Mouse (Mus musculus): ENCODE measurements around the gene Rpl26. TPM values are rescaled to one million over a fixed set of nuclear protein-coding genes. Genes with fewer than 3 reads are reported as not detected.

Gene Rpl26
- polyA plus RNA-seq, 1 experiment from 2014 or later: 606 TPM

DNA sequence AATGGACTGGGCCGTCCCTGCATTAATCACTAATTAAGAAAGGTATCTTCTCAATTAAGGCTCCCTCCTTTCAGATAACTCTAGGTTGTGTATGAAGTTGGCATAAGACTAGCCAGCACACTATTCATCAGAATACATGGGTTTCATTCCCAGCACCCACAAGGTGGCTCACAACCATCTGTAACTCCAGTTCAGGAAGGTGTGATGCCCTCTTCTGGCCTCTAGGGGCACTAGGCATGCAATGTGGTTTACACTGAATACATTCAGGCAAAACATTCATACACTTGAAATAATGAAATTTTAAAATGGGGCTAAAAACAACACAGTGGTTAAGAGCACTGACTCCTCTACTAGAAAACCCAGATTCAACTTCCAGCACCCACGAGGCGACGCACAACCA, 4.3 kb upstream of the Rpl26 start:
- Histone ChIP-seq H3K9me3 (ENCODE audit: control insufficient read depth, low read length) (no peaks in the 10 kb centered on the region), H3K4me2 (ENCODE audit: low read depth, low read length) (no peak overlapping the region), H3K27ac (ENCODE audit: low read depth, low read length) (no peak overlapping the region), H3K4me1 (ENCODE audit: control insufficient read depth, insufficient read depth, low read length) (no peaks in the 10 kb centered on the region), H3K9ac (replicated peaks; ENCODE audit: low read depth, low read length) (no peak overlapping the region), H3K4me3 (ENCODE audit: low read depth, low read length) (no peak overlapping the region), H3K36me3 (ENCODE audit: control insufficient read depth, insufficient read depth, low read length) (no peaks in the 10 kb centered on the region), H3K27me3 (ENCODE audit: control insufficient read depth, insufficient read depth, low read length) (no peaks in the 10 kb centered on the region)
- ATAC-seq (ENCODE audit: low read depth): no peak
- 59% methylated on average over 4 of the region's 4 CpGs for WGBS

DNA sequence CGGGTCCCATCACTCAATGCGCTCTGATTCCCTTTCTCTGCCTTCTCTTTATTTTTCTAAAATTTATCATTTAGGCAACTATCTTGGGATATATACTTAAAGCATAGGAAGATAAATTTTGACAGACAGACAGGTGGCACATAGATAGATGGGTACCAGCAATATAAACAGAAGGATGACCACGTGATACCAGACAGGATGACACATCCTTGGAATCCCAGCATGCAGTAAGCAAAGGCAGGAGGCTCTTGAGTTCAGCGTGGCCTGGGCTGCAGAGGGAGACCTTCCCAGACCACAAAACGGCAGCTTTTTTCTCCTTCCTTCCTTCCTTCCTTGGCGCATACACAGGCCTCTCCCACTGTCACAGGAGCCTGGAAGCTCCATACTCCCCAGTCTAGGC, 3.5 kb upstream of the Rpl26 start:
- no peak for ATAC-seq (ENCODE audit: low read depth)
- 81% methylated on average over 6 of the region's 6 CpGs for WGBS
- Histone ChIP-seq H3K36me3 (ENCODE audit: control insufficient read depth, insufficient read depth, low read length) (peaks cover 2% of the 10 kb centered on the region; the same call in 1 of the 2 replicates), H3K9ac (replicated peaks; ENCODE audit: low read depth, low read length) (no peak overlapping the region), H3K27me3 (ENCODE audit: control insufficient read depth, insufficient read depth, low read length) (no peaks in the 10 kb centered on the region), H3K27ac (ENCODE audit: low read depth, low read length) (no peak overlapping the region), H3K4me3 (ENCODE audit: low read depth, low read length) (no peak overlapping the region), H3K9me3 (ENCODE audit: control insufficient read depth, low read length) (no peaks in the 10 kb centered on the region), H3K4me2 (ENCODE audit: low read depth, low read length) (no peak overlapping the region), H3K4me1 (ENCODE audit: control insufficient read depth, insufficient read depth, low read length) (peaks cover 6% of the 10 kb centered on the region)

DNA sequence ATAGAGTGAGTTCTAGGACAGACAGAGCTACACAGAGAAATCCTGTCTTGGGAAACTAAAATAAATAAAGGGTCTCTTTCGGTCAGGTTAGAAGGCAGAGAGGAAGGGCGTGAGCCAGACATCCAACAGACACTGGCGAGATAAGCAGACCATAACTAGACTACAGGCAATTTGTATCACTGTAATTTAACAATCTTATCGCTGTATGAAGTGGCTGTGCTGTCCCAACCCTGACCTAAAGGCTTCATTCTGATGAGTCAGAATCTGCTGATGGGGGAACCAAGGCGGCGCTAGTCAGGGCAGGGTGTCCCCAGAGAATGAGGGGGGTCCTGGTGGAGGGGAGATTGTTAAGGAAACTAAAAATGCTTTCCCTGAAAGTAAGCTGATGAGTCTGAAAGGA, 2.6 kb upstream of the Rpl26 start:
- no peaks in the 10 kb centered on the region for H3K27me3 ChIP-seq (ENCODE audit: control insufficient read depth, insufficient read depth, low read length)
- H3K9me3 ChIP-seq (ENCODE audit: control insufficient read depth, low read length): no peaks in the 10 kb centered on the region
- peaks cover 7% of the 10 kb centered on the region for H3K4me1 ChIP-seq (ENCODE audit: control insufficient read depth, insufficient read depth, low read length)
- ATAC-seq (ENCODE audit: low read depth): no peak
- no peak overlapping the region for H3K4me3 ChIP-seq (ENCODE audit: low read depth, low read length)
- H3K27ac ChIP-seq (ENCODE audit: low read depth, low read length): no peak overlapping the region
- no peak overlapping the region for H3K9ac ChIP-seq (replicated peaks; ENCODE audit: low read depth, low read length)
- H3K4me2 ChIP-seq (ENCODE audit: low read depth, low read length): no peak overlapping the region
- WGBS: 93% methylated on average over 6 of the region's 6 CpGs
- H3K36me3 ChIP-seq (ENCODE audit: control insufficient read depth, insufficient read depth, low read length): peaks cover 11% of the 10 kb centered on the region

DNA sequence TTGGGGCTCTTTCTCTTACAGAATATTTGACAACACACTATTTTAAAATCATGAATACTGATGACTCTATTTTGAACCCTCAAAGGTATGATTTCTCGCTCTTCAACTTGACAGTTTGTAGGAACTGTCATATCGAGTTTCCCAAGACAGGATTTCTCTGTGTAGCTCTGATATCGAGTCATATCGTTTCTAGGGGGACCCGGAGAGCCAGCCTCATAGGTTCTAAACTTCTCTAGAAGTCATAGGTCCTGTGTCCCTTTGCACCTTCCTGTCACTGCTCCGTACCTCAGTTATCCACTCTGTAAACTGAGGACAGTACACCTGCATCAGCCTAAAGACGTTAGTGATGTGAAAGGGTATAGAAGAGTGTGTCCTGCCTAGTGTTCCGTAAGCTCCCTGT, 1.6 kb upstream of the Rpl26 start:
- Histone ChIP-seq H3K4me3 (ENCODE audit: low read depth, low read length) (no peak overlapping the region), H3K27ac (ENCODE audit: low read depth, low read length) (no peak overlapping the region), H3K9me3 (ENCODE audit: control insufficient read depth, low read length) (no peaks in the 10 kb centered on the region), H3K4me1 (ENCODE audit: control insufficient read depth, insufficient read depth, low read length) (peaks cover 7% of the 10 kb centered on the region), H3K9ac (replicated peaks; ENCODE audit: low read depth, low read length) (no peak overlapping the region), H3K4me2 (ENCODE audit: low read depth, low read length) (no peak overlapping the region), H3K27me3 (ENCODE audit: control insufficient read depth, insufficient read depth, low read length) (no peaks in the 10 kb centered on the region), H3K36me3 (ENCODE audit: control insufficient read depth, insufficient read depth, low read length) (peaks cover 19% of the 10 kb centered on the region)
- 89% methylated on average over 8 of the region's 8 CpGs for WGBS
- no peak for ATAC-seq (ENCODE audit: low read depth)

DNA sequence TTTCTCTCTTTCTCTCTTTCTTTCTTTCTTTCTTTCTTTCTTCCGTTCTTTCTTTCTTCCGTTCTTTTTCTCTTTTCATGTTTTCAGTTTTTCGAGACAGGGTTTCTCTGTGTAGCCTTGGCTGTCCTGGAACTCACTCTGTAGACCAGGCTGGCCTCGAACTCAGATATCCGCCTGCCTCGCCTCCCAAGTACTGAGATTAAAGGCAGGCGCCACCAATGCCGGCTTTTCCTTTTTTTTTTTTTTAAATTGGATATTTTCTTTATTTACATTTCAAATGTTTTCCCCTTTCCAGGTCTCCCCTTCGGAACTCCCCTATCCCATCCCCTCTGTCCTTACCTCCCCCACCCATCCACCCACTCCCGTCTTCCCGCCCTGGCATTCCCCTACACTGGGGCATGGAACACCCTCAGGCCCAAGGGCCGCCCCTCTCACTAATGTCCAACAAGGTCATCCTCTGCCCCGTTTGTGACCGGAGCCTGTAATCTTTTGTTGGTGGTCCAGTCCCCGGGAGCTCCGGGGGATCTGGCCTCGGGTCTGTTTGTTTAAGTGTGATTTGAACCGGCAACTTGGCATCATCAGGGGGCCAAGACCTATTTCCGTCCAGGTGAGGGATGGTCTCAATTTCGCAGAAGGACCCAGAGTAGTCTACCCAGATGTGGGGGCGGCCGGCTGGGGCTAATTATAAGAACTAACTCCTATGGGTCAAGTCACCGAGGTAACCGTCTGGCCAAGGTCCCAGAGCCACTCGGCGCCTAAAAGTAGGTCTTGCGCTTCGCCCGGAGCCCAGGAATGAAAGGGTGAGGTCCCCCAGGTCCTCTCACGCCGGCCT, 648 bp upstream of the Rpl26 start:
- ATAC-seq (ENCODE audit: low read depth): peak; percentile 39

DNA sequence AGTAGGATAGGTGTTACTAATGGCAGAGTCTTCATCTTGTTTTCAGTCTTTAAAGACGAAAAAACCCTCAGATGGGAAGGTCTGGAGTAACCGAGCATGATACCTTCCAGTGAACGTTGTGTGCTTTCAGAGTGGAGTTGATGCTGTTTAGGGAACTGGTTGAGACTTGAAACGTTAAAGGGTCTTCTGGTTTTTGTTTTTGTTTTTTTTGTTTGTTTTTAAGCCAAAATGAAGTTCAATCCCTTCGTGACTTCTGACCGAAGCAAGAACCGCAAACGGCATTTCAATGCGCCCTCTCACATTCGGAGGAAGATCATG, 623 bp downstream of the Rpl26 start:
- under 1% methylated on average over 10 of the region's 10 CpGs for WGBS
- H3K4me2 ChIP-seq (ENCODE audit: low read depth, low read length): peak overlapping the region; percentile 62
- H3K36me3 ChIP-seq (ENCODE audit: control insufficient read depth, insufficient read depth, low read length): peaks cover 41% of the 10 kb centered on the region
- H3K27me3 ChIP-seq (ENCODE audit: control insufficient read depth, insufficient read depth, low read length): no peaks in the 10 kb centered on the region
- peak overlapping the region; percentile 72 for H3K4me3 ChIP-seq (ENCODE audit: low read depth, low read length)
- ATAC-seq (ENCODE audit: low read depth): no peak
- peak overlapping the region; percentile 76 for H3K9ac ChIP-seq (replicated peaks; ENCODE audit: low read depth, low read length)
- H3K27ac ChIP-seq (ENCODE audit: low read depth, low read length): peak overlapping the region; percentile 83
- H3K4me1 ChIP-seq (ENCODE audit: control insufficient read depth, insufficient read depth, low read length): peaks cover 7% of the 10 kb centered on the region
- no peaks in the 10 kb centered on the region for H3K9me3 ChIP-seq (ENCODE audit: control insufficient read depth, low read length)

More for the DNA sequence above, 648 bp upstream of the Rpl26 start:
- H3K4me1 ChIP-seq (ENCODE audit: control insufficient read depth, insufficient read depth, low read length): peaks cover 7% of the 10 kb centered on the region
- H3K4me3 ChIP-seq (ENCODE audit: low read depth, low read length): peak overlapping the region; percentile 72
- peaks cover 28% of the 10 kb centered on the region for H3K36me3 ChIP-seq (ENCODE audit: control insufficient read depth, insufficient read depth, low read length)
- H3K9ac ChIP-seq (replicated peaks; ENCODE audit: low read depth, low read length): peak overlapping the region; percentile 51
- peak overlapping the region; percentile 63 for H3K4me2 ChIP-seq (ENCODE audit: low read depth, low read length)
- WGBS: 28% methylated on average over 31 of the region's 31 CpGs
- no peaks in the 10 kb centered on the region for H3K9me3 ChIP-seq (ENCODE audit: control insufficient read depth, low read length)
- H3K27ac ChIP-seq (ENCODE audit: low read depth, low read length): no peak overlapping the region
- no peaks in the 10 kb centered on the region for H3K27me3 ChIP-seq (ENCODE audit: control insufficient read depth, insufficient read depth, low read length)

DNA sequence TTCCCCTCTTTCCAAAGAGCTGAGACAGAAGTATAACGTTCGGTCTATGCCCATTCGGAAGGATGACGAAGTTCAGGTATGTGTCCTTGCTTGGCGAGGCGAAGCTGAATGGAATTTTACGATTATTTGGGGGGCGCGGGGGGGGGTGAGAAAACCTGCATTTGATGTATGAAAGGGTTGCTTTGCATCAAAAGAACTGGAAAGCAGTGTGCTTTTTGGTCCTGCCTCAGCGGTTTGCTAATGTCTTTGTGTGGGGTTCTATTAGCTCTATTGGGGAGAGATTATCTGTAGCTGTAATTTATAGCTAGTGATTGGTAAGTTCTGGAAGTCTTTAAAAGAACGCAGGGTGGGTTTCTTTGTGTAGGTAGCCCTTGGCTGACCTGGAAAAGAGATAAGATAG, 984 bp downstream of the Rpl26 start:
- H3K27ac ChIP-seq (ENCODE audit: low read depth, low read length): no peak overlapping the region
- peak overlapping the region; percentile 76 for H3K9ac ChIP-seq (replicated peaks; ENCODE audit: low read depth, low read length)
- H3K4me1 ChIP-seq (ENCODE audit: control insufficient read depth, insufficient read depth, low read length): peaks cover 7% of the 10 kb centered on the region
- 2% methylated on average over 11 of the region's 11 CpGs for WGBS
- H3K4me3 ChIP-seq (ENCODE audit: low read depth, low read length): peak overlapping the region; percentile 72
- no peaks in the 10 kb centered on the region for H3K27me3 ChIP-seq (ENCODE audit: control insufficient read depth, insufficient read depth, low read length)
- H3K4me2 ChIP-seq (ENCODE audit: low read depth, low read length): peak overlapping the region; percentile 62
- ATAC-seq (ENCODE audit: low read depth): no peak
- no peaks in the 10 kb centered on the region for H3K9me3 ChIP-seq (ENCODE audit: control insufficient read depth, low read length)
- H3K36me3 ChIP-seq (ENCODE audit: control insufficient read depth, insufficient read depth, low read length): peaks cover 41% of the 10 kb centered on the region

DNA sequence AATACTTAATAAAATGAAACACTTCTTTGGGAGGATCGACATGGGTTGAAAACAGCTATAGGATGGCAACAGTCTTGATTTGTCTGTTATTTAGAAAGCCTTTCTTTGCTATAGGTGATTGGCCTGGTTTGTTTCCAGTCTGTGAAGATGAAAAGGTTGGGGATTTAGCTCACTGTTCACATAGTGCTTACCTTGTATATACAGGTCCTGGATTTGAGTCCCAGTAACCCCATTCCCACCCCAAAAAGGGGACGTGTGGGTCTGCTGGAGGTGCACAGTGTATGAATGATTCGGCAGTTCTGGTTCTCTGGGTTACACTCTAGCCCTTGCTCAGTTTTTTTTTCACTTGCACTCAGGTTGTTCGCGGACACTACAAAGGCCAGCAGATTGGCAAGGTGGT, 1.4 kb downstream of the Rpl26 start:
- WGBS: 87% methylated on average over 5 of the region's 5 CpGs
- no peak for ATAC-seq (ENCODE audit: low read depth)
- Histone ChIP-seq H3K4me2 (ENCODE audit: low read depth, low read length) (peak overlapping the region; percentile 62), H3K9ac (replicated peaks; ENCODE audit: low read depth, low read length) (peak overlapping the region; percentile 76; the same call in 1 of the 2 replicates), H3K4me1 (ENCODE audit: control insufficient read depth, insufficient read depth, low read length) (peaks cover 7% of the 10 kb centered on the region), H3K36me3 (ENCODE audit: control insufficient read depth, insufficient read depth, low read length) (peaks cover 41% of the 10 kb centered on the region), H3K9me3 (ENCODE audit: control insufficient read depth, low read length) (no peaks in the 10 kb centered on the region), H3K27me3 (ENCODE audit: control insufficient read depth, insufficient read depth, low read length) (no peaks in the 10 kb centered on the region), H3K27ac (ENCODE audit: low read depth, low read length) (no peak overlapping the region), H3K4me3 (ENCODE audit: low read depth, low read length) (peak overlapping the region; percentile 72)

DNA sequence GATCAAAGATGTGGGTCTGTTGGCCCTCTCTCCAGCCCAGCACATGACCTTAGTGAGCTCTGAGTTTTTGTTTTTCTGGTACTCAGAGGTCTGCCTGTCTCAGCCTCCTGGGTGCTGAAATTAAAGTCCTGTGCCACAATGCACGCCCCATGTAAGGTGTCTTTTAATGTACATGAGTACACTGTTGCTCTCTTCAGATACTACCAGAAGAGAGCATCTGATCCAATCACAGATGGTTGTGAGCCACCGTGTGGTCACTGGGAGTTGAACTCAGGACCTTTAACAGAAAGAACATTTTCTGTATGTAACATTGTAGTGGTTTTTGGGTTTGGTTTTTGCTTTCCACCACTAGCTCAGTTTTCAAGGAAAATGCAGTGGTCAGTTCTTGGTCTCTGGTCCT, 2.4 kb downstream of the Rpl26 start:
- H3K4me3 ChIP-seq (ENCODE audit: low read depth, low read length): no peak overlapping the region
- no peaks in the 10 kb centered on the region for H3K27me3 ChIP-seq (ENCODE audit: control insufficient read depth, insufficient read depth, low read length)
- 91% methylated on average over 2 of the region's 2 CpGs for whole genome bisulfite sequencing
- H3K4me1 ChIP-seq (ENCODE audit: control insufficient read depth, insufficient read depth, low read length): peaks cover 7% of the 10 kb centered on the region
- H3K4me2 ChIP-seq (ENCODE audit: low read depth, low read length): no peak overlapping the region
- H3K27ac ChIP-seq (ENCODE audit: low read depth, low read length): no peak overlapping the region
- no peaks in the 10 kb centered on the region for H3K9me3 ChIP-seq (ENCODE audit: control insufficient read depth, low read length)
- peaks cover 41% of the 10 kb centered on the region for H3K36me3 ChIP-seq (ENCODE audit: control insufficient read depth, insufficient read depth, low read length)
- H3K9ac ChIP-seq (replicated peaks; ENCODE audit: low read depth, low read length): no peak overlapping the region
- ATAC-seq (ENCODE audit: low read depth): no peak
